Mouse (Mus musculus) CH12.LX (cell line): ENCODE data around the gene Foxp1. TPM values are rescaled to one million over a fixed set of nuclear protein-coding genes. Genes with fewer than 3 reads are reported as not detected.

Experiments
- DNase-seq: peaks from one replicate; pipeline ENCODE4 v3.0.0-alpha.2; 2013; ENCODE audit errors: extremely low read depth
- H3K27ac ChIP-seq: 2 replicates; pipeline ENCODE4 v1.5.1; 2012; ENCODE audit warnings: low read depth, mild to moderate bottlenecking, control low read depth, moderate library complexity; ENCODE audit not compliant: insufficient read depth
- H3K27me3 ChIP-seq: replicated peaks from 2 replicates; pipeline ENCODE3; 2012; ENCODE audit warnings: inconsistent platforms
- H3K36me3 ChIP-seq, 2 experiments: replicated peaks in 1 of 2; 2 replicates each; pipeline versions ENCODE3 to v1.6.1; 2012; ENCODE audit warnings: inconsistent platforms in 1 of 2, low read length in 1 of 2, mild to moderate bottlenecking in 1 of 2, mixed read lengths in 1 of 2, moderate library complexity in 1 of 2; ENCODE audit not compliant: control insufficient read depth in 1 of 2, insufficient read depth in 1 of 2
- H3K4me1 ChIP-seq, 2 experiments: 2 replicates each; pipeline ENCODE4 v1.6.1; 2012; ENCODE audit warnings: inconsistent platforms in 1 of 2, moderate library complexity in 1 of 2; ENCODE audit not compliant: insufficient read depth in 2 of 2, control insufficient read depth in 1 of 2
- H3K4me2 ChIP-seq: 2 replicates; pipeline ENCODE4 v1.6.1; 2012; ENCODE audit warnings: low read depth, mild to moderate bottlenecking, control low read depth; ENCODE audit not compliant: poor library complexity, insufficient read depth, severe bottlenecking
- H3K4me3 ChIP-seq, 3 experiments: fragments of 150-350 bp in 1 of 3; sonication (generic) in 1 of 3; replicated peaks in 1 of 3; 2 replicates each; pipeline versions ENCODE3 to v1.5.1; 2011 to 2012; ENCODE audit warnings: low read depth in 2 of 3, low read length in 2 of 3, mild to moderate bottlenecking in 2 of 3, moderate library complexity in 2 of 3, control low read depth in 1 of 3, improper control_type of control experiment in 1 of 3, inconsistent platforms in 1 of 3, mixed read lengths in 1 of 3; ENCODE audit not compliant: poor library complexity in 1 of 3
- H3K79me2 ChIP-seq: replicated peaks from 2 replicates; pipeline ENCODE4 v1.6.1; 2012; ENCODE audit warnings: mild to moderate bottlenecking, moderate library complexity; ENCODE audit not compliant: control insufficient read depth, poor library complexity, insufficient read depth, severe bottlenecking; ENCODE audit errors: extremely low read depth
- H3K9ac ChIP-seq: 2 replicates; pipeline ENCODE4 v1.6.1; 2012; ENCODE audit warnings: low read depth, mild to moderate bottlenecking, control low read depth, moderate library complexity; ENCODE audit not compliant: insufficient read depth
- H3K9me3 ChIP-seq: replicated peaks from 2 replicates; pipeline ENCODE3; 2012; ENCODE audit warnings: low read length, inconsistent platforms, mixed read lengths
- BHLHE40 ChIP-seq: IDR thresholded peaks from 2 replicates; pipeline ENCODE4 v1.6.1; 2011; ENCODE audit warnings: mild to moderate bottlenecking, low read depth, low read length, improper control_type of control experiment
- CHD1 ChIP-seq: IDR thresholded peaks from 2 replicates; pipeline ENCODE4 v1.6.1; 2012; ENCODE audit warnings: low read depth, low read length, improper control_type of control experiment, inconsistent platforms
- CHD2 ChIP-seq: IDR thresholded peaks from 2 replicates; pipeline ENCODE4 v1.6.1; 2011; ENCODE audit warnings: low read length, improper control_type of control experiment
- JUN ChIP-seq: IDR thresholded peaks from 2 replicates; pipeline ENCODE4 v1.6.1; 2011; ENCODE audit warnings: low read depth, mild to moderate bottlenecking, low read length, improper control_type of control experiment, moderate library complexity; ENCODE audit not compliant: insufficient read depth
- JUND ChIP-seq: conservative IDR thresholded peaks from 2 replicates; pipeline ENCODE4 v1.6.1; 2011; ENCODE audit warnings: low read depth, low read length, improper control_type of control experiment
- KAT2A ChIP-seq: IDR thresholded peaks from 2 replicates; pipeline ENCODE4 v1.6.1; 2012; ENCODE audit warnings: low read length, improper control_type of control experiment, inconsistent platforms; ENCODE audit not compliant: insufficient replicate concordance
- MEF2A ChIP-seq: IDR thresholded peaks from 2 replicates; pipeline ENCODE4 v1.6.1; 2014; ENCODE audit warnings: low read depth, mild to moderate bottlenecking, inconsistent platforms, low read length, improper control_type of control experiment, borderline replicate concordance
- MXI1 ChIP-seq: IDR thresholded peaks from 2 replicates; pipeline ENCODE4 v1.6.1; 2011; ENCODE audit warnings: mild to moderate bottlenecking, low read depth, low read length, improper control_type of control experiment
- NELFE ChIP-seq: IDR thresholded peaks from 2 replicates; pipeline ENCODE4 v1.6.1; 2011; ENCODE audit warnings: low read depth, low read length, improper control_type of control experiment
- NRF1 ChIP-seq: IDR thresholded peaks from 2 replicates; pipeline ENCODE4 v1.6.1; 2014; ENCODE audit warnings: low read depth, mild to moderate bottlenecking, inconsistent platforms, low read length, improper control_type of control experiment, moderate library complexity
- PAX5 ChIP-seq: IDR thresholded peaks from 2 replicates; pipeline ENCODE4 v1.6.1; 2012; ENCODE audit warnings: low read length, inconsistent platforms, mixed read lengths
- RCOR1 ChIP-seq: conservative IDR thresholded peaks from 2 replicates; pipeline ENCODE4 v1.6.1; 2012; ENCODE audit warnings: low read depth, mild to moderate bottlenecking, inconsistent platforms, low read length, improper control_type of control experiment
- SIN3A ChIP-seq: IDR thresholded peaks from 2 replicates; pipeline ENCODE4 v1.6.1; 2012; ENCODE audit warnings: low read length, improper control_type of control experiment, inconsistent platforms
- SMC3 ChIP-seq: IDR thresholded peaks from 2 replicates; pipeline ENCODE4 v1.6.1; 2011; ENCODE audit warnings: low read depth, low read length, improper control_type of control experiment
- USF2 ChIP-seq: conservative IDR thresholded peaks from 2 replicates; pipeline ENCODE4 v1.6.1; 2011; ENCODE audit warnings: low read depth, low read length, improper control_type of control experiment
- ZKSCAN1 ChIP-seq: IDR thresholded peaks from 2 replicates; pipeline ENCODE4 v1.6.1; 2012; ENCODE audit warnings: low read depth, inconsistent platforms, low read length, improper control_type of control experiment, borderline replicate concordance
- ZMIZ1 ChIP-seq: IDR thresholded peaks from 2 replicates; pipeline ENCODE4 v1.6.1; 2012; ENCODE audit warnings: low read depth, mild to moderate bottlenecking, inconsistent platforms, low read length, improper control_type of control experiment
- dilution Hi-C: fragments of 300-500 bp; cut with MboI; formaldehyde crosslinking; loops from 2 replicates; pipeline ENCODE4 v1.14.3; 2020; ENCODE audit warnings: low sequenced_read_pairs; ENCODE audit not compliant: extremely low pct_unique_long_range_greater_than_20kb, extremely low pct_ligation_motif_present
- in situ Hi-C: fragments of 300-500 bp; cut with MboI; formaldehyde crosslinking; loops from 3 replicates; pipeline ENCODE4 v1.14.3; 2019; ENCODE audit warnings: low sequenced_read_pairs, low pct_ligation_motif_present, low pct_unique_long_range_greater_than_20kb, mixed read lengths
- polyA plus RNA-seq: library from polyadenylated mRNA; unstranded; fragments of >175 nt; gene quantifications from 2 replicates; pipeline ENCODE4 v1.2.1, GENCODE M21; 2012; ENCODE audit warnings: low read depth; ENCODE audit not compliant: insufficient read length
- total RNA-seq, 2 experiments: library from RNA; depleted of rRNA; stranded (reverse); fragments of 300-350 nt in 1 of 2; fragments of >200 nt in 1 of 2; gene quantifications; 2 replicates each; pipeline ENCODE4 v1.2.3; 2012 to 2014

The Foxp1 gene
- total and polyA plus RNA-seq, 3 experiments = 66.5 to 105 (median 87.4) TPM

DNA sequence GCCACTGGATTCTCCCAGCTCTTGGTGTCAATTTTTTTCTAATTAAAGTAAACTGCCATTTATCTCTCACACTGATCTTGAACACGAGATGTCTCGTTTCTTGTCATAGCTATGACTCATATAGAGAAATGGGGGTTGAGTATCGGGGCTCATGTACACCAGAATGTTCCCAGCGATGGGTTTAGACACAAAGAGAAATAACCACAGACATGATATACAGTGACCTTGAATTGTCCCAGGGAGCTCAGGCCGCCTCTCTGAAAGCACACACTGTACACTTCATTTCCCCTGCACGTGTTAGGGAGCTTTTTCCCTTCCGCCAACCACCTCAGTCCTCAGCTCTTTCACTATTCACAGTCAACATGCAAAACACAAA is 529.8 kb downstream of the Foxp1 start (continued):
- TF ChIP-seq MEF2A (peak; percentile 81), BHLHE40 (peak; percentile 99), ZKSCAN1 (no peak)

DNA sequence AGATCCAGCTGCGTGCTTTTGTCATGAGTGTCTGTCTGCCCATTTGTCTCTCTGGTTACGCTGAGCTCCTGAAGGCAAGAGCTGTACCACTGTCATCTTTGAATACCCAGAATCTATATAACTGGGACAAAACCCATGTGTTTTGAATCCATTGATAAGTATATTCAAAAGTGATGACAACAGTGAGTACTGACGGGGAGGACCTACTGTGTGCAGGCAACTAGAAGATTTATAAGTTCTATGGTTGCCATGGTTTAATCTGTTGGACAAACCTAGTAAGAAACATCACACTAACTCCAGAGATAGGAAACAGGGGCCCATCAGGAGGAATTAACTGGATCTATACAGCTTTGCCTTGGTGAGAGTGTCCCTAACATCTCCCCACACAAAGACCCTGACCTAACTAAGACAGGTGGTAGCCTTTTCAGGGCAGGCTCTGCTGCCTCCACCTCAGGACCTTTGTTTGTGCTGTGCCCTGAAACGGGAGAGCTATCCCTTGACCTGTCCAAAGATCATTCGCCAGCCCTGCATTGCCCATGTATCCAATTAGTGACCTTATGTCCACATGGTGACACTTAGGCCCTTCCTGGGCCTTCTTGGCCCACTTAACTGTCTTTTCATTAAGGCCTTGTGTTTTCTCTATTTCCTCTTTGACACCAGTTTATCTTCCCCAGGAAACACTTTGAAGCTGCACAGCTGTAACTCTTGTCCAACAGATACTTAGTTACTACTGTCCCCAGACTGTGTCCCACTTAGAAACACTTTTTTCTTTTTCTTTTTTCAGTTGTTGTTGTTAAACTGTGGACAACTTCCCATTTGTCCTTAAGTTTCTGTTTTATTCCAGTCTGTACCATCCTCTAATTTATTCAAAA is 530.4 kb downstream of the Foxp1 start:
- peaks cover 97% of the 10 kb centered on the region for H3K79me2 ChIP-seq
- no peak overlapping the region for H3K4me2 ChIP-seq
- peaks cover 47 to 62% of the 10 kb centered on the region in 2 experiments for H3K36me3 ChIP-seq
- peaks cover 29 to 91% of the 10 kb centered on the region in 2 experiments for H3K4me1 ChIP-seq
- no peak for DNase-seq
- H3K4me3 ChIP-seq = no peak overlapping the region
- H3K27ac ChIP-seq = peak overlapping the region; percentile 17; the same call in 1 of the 2 replicates
- no peaks in the 10 kb centered on the region for H3K9me3 ChIP-seq
- no peaks in the 10 kb centered on the region for H3K27me3 ChIP-seq
- TF ChIP-seq ZKSCAN1 = peak; percentile 61; the same call in 1 of the 2 replicates
- no peak for TF ChIP-seq SMC3
- TF ChIP-seq JUN = no peak
- no peak for TF ChIP-seq RCOR1
- TF ChIP-seq CHD2 = no peak
- no peak for TF ChIP-seq NRF1
- TF ChIP-seq ZMIZ1 = no peak
- 0 out of 2 replicates have a peak, but pooled peaks have one; percentile 48 for TF ChIP-seq CHD1
- no peak for TF ChIP-seq NELFE
- TF ChIP-seq PAX5 = no peak
- TF ChIP-seq MXI1 = peak; percentile 6; the same call in 1 of the 2 replicates
- no peak for TF ChIP-seq JUND
- TF ChIP-seq KAT2A = no peak
- no peak for TF ChIP-seq SIN3A
- TF ChIP-seq BHLHE40 = no peak
- TF ChIP-seq USF2 = no peak
- H3K9ac ChIP-seq = no peak overlapping the region
- in situ Hi-C loops (no loop called here), dilution Hi-C loops (no loop called here)
